Mouse (Mus musculus): Measurements from ENCODE around the gene Pigp.

GRCm38 (mm10) chr16:94387690-94388089 is 16.0 kb upstream of the Pigp start:
- no peak for TF ChIP-seq POLR2A (IDR thresholded peaks at IDR 0.05; ENCODE audit: low read depth, low read length)
- no peak for TF ChIP-seq CTCF (IDR thresholded peaks at IDR 0.05; ENCODE audit: extremely low read depth, insufficient read length, insufficient replicate concordance, low read depth, low read length)
